Mouse (Mus musculus) adrenal gland, postnatal 4 days (tissue): ENCODE measurements around the gene Gm29094. TPM values are rescaled to one million over a fixed set of nuclear protein-coding genes. Genes with fewer than 3 reads are reported as not detected.
"Not testable (repeated sequence)": the region's sequence is repeated elsewhere in the genome, so short reads cannot be mapped to it uniquely, and the experiment has no call there.

Source experiments
- DNase-seq, 2 experiments: peaks; one replicate each; pipeline ENCODE4 v3.0.0; 2021 to 2022; ENCODE audit warnings: low spot score in 2 of 2, mixed read lengths in 2 of 2
- total RNA-seq, 2 experiments: library from RNA; stranded (reverse); gene quantifications; 2 replicates each; pipeline ENCODE4 v1.2.3; 2021

Gene Gm29094
- total RNA-seq, 2 experiments from 2014 or later: not detected

- not testable (repeated sequence) for DNase-seq
Observed at GRCm38 (mm10) chr9:89240516-89241019, 41.4 kb downstream of the Gm29094 start.

GRCm38 (mm10) chr9:89253400-89253799 lies 54.2 kb downstream of the Gm29094 start:
- DNase-seq: no peak

GRCm38 (mm10) chr9:89256556-89257335 lies 57.6 kb downstream of the Gm29094 start:
- no peak for DNase-seq

GRCm38 (mm10) chr9:89263968-89264367 lies 64.8 kb downstream of the Gm29094 start:
- no peak for DNase-seq

GRCm38 (mm10) chr9:89264571-89264970 lies 65.4 kb downstream of the Gm29094 start:
- DNase-seq: no peak

Other genes starting within 250 kb of the Gm29094 start
- under 1 TPM in 1 of 2 experiments, not detected in 1; 0.65 TPM for gene Bcl2a1a, start 242.5 kb upstream of the Gm29094 start, total RNA-seq
- gene Trim43b, start 106.5 kb upstream of the Gm29094 start, total RNA-seq: 1 to 10 TPM; 1.6 to 2.3 TPM
- 1 to 10 TPM; 1.6 to 2.6 TPM for gene Bcl2a1b, start 170 bp upstream of the Gm29094 start, total RNA-seq
- gene Mthfs, start 11.3 kb downstream of the Gm29094 start, total RNA-seq: 10 to 100 TPM; 36.5 to 43.3 TPM